Mouse (Mus musculus): ENCODE measurements around the gene 2900026A02Rik.
"Not testable (repeated sequence)": the region's sequence is repeated elsewhere in the genome, so short reads cannot be mapped to it uniquely, and the experiment has no call there.

The 2900026A02Rik gene

GRCm38 (mm10) chr5:113122326-113123054, 98.5 kb downstream of the 2900026A02Rik start:
- no peak for DNase-seq (ENCODE audit: low spot score)

GRCm38 (mm10) chr5:113121591-113121875, 99.5 kb downstream of the 2900026A02Rik start:
- DNase-seq (ENCODE audit: low spot score), result no peak

GRCm38 (mm10) chr5:113120741-113121590, 100.1 kb downstream of the 2900026A02Rik start:
- DNase-seq (ENCODE audit: low spot score), result no peak

- no peak for DNase-seq (ENCODE audit: low spot score)
Measured at GRCm38 (mm10) chr5:113119861-113120465, 101.1 kb downstream of the 2900026A02Rik start.

GRCm38 (mm10) chr5:113119291-113119690, 101.7 kb downstream of the 2900026A02Rik start:
- no peak for DNase-seq (ENCODE audit: low spot score)

- DNase-seq (ENCODE audit: low spot score), result no peak
Measured at GRCm38 (mm10) chr5:113118695-113119094, 102.3 kb downstream of the 2900026A02Rik start.

GRCm38 (mm10) chr5:113117361-113117760, 103.7 kb downstream of the 2900026A02Rik start:
- DNase-seq (ENCODE audit: low spot score), result no peak

- no peak for DNase-seq (ENCODE audit: low spot score)
Measured at GRCm38 (mm10) chr5:113115896-113116295, 105.1 kb downstream of the 2900026A02Rik start.

GRCm38 (mm10) chr5:113114264-113115225, 106.5 kb downstream of the 2900026A02Rik start:
- no peak for DNase-seq (ENCODE audit: low spot score)

- DNase-seq (ENCODE audit: low spot score), result no peak
Measured at GRCm38 (mm10) chr5:113113120-113113519, 107.9 kb downstream of the 2900026A02Rik start.

- no peak for DNase-seq (ENCODE audit: low spot score)
Measured at GRCm38 (mm10) chr5:113111336-113111735, 109.7 kb downstream of the 2900026A02Rik start.

- no peak for DNase-seq (ENCODE audit: low spot score)
Measured at GRCm38 (mm10) chr5:113110929-113111328, 110.1 kb downstream of the 2900026A02Rik start.

- not testable (repeated sequence) for DNase-seq (ENCODE audit: low spot score)
Measured at GRCm38 (mm10) chr5:113109651-113110050, 111.4 kb downstream of the 2900026A02Rik start.

GRCm38 (mm10) chr5:113108165-113108764, 112.8 kb downstream of the 2900026A02Rik start:
- DNase-seq (ENCODE audit: low spot score), result no peak

- no peak for DNase-seq (ENCODE audit: low spot score)
Measured at GRCm38 (mm10) chr5:113107709-113108108, 113.3 kb downstream of the 2900026A02Rik start.

GRCm38 (mm10) chr5:113106594-113106993, 114.4 kb downstream of the 2900026A02Rik start:
- DNase-seq (ENCODE audit: low spot score), result no peak

GRCm38 (mm10) chr5:113105481-113105880, 115.6 kb downstream of the 2900026A02Rik start:
- DNase-seq (ENCODE audit: low spot score), result no peak

GRCm38 (mm10) chr5:113105035-113105434, 116.0 kb downstream of the 2900026A02Rik start:
- DNase-seq (ENCODE audit: low spot score), result no peak

GRCm38 (mm10) chr5:113102455-113102854, 118.6 kb downstream of the 2900026A02Rik start:
- DNase-seq (ENCODE audit: low spot score), result no peak

GRCm38 (mm10) chr5:113101457-113101856, 119.6 kb downstream of the 2900026A02Rik start:
- no peak for DNase-seq (ENCODE audit: low spot score)

GRCm38 (mm10) chr5:113100422-113100821, 120.6 kb downstream of the 2900026A02Rik start:
- no peak for DNase-seq (ENCODE audit: low spot score)
